Mouse (Mus musculus) limb, embryonic 14.5 days (tissue): ENCODE measurements around the gene Zfp109. TPM values are rescaled to one million over a fixed set of nuclear protein-coding genes. Genes with fewer than 3 reads are reported as not detected.

Experiments used
- ATAC-seq: fragments of 200-750 bp; cut with Nextera tagmentation; 2 replicates; pipeline ENCODE4 v1.8.0; 2017; ENCODE audit warnings: low read depth, moderate number of reproducible peaks, moderate TSS enrichment; ENCODE audit not compliant: low FRiP score
- DNase-seq: peaks from one replicate; pipeline ENCODE4 v3.0.0-alpha.2; 2015; ENCODE audit warnings: low spot score
- H3K27ac ChIP-seq: fragments of 300-500 bp; sonication (generic); replicated peaks from 2 replicates; pipeline ENCODE4 v1.5.1; 2014; ENCODE audit warnings: low read depth, mild to moderate bottlenecking, low read length, moderate library complexity, mixed read lengths
- H3K27me3 ChIP-seq: fragments of 300-500 bp; sonication (generic); 2 replicates; pipeline ENCODE4 v1.6.1; 2014; ENCODE audit warnings: low read length, mixed read lengths; ENCODE audit not compliant: control insufficient read depth, insufficient read depth
- H3K36me3 ChIP-seq: fragments of 300-500 bp; sonication (generic); 2 replicates; pipeline ENCODE4 v1.6.1; 2014; ENCODE audit warnings: mild to moderate bottlenecking, low read length, moderate library complexity, mixed read lengths; ENCODE audit not compliant: control insufficient read depth, insufficient read depth
- H3K4me1 ChIP-seq: fragments of 300-500 bp; sonication (generic); 2 replicates; pipeline ENCODE4 v1.6.1; 2014; ENCODE audit warnings: antibody characterized with exemption, low read length, mixed read lengths; ENCODE audit not compliant: control insufficient read depth, insufficient read depth
- H3K4me2 ChIP-seq: fragments of 300-500 bp; sonication (generic); replicated peaks from 2 replicates; pipeline ENCODE4 v1.6.1; 2014; ENCODE audit warnings: low read depth, mild to moderate bottlenecking, low read length, moderate library complexity; ENCODE audit not compliant: severe bottlenecking
- H3K4me3 ChIP-seq: fragments of 300-500 bp; sonication (generic); replicated peaks from 2 replicates; pipeline ENCODE4 v1.5.1; 2014; ENCODE audit warnings: low read length
- H3K9ac ChIP-seq: fragments of 300-500 bp; sonication (generic); 2 replicates; pipeline ENCODE4 v1.6.1; 2014; ENCODE audit warnings: mild to moderate bottlenecking, low read depth, low read length, moderate library complexity; ENCODE audit not compliant: severe bottlenecking
- H3K9me3 ChIP-seq: fragments of 300-500 bp; sonication (generic); 2 replicates; pipeline ENCODE4 v1.6.1; 2016; ENCODE audit warnings: low read length; ENCODE audit not compliant: control insufficient read depth
- POLR2A ChIP-seq: fragments of 200-500 bp; IDR thresholded peaks from 2 replicates; pipeline ENCODE4 v1.8.0; 2012; ENCODE audit warnings: inconsistent platforms, mild to moderate bottlenecking, moderate library complexity, borderline replicate concordance; ENCODE audit not compliant: insufficient read depth, insufficient read length; ENCODE audit errors: extremely low read depth
- WGBS: fragments of 180-500 bp; shearing (Covaris S2); extraction: QIAGEN DNeasy Blood & Tissue Kit; methylation state at CpG from one replicate; pipeline ENCODE4 v1.1.7; 2014; 5-methylcytosine and 5-hydroxymethylcytosine counted together
- polyA plus RNA-seq, 2 experiments: library from polyadenylated mRNA; depleted of rRNA in 1 of 2; stranded (reverse) in 1 of 2; unstranded in 1 of 2; fragments of >200 nt; fragmentation: Nextera tagmentation in 1 of 2; extraction: Ambion mirVana in 1 of 2; gene quantifications; 2 replicates each; pipeline versions ENCODE4 v1.2.1 to v1.2.3; 2012 to 2014

The Zfp109 gene
- polyA plus RNA-seq, 2 experiments = 3.7 to 4.7 TPM

GRCm38 (mm10) chr7:24253779-24254615, 16.6 kb upstream of the Zfp109 start:
- no peak for TF ChIP-seq POLR2A
- H3K9me3 ChIP-seq = no peaks in the 10 kb centered on the region
- H3K4me2 ChIP-seq = peak overlapping the region; percentile 44
- peak overlapping the region; percentile 49 for H3K4me3 ChIP-seq
- 0 out of 2 replicates have a peak, but pooled peaks cover 2% of the 10 kb centered on the region for H3K4me1 ChIP-seq
- WGBS = 61% methylated on average over 9 of the region's 9 CpGs
- H3K9ac ChIP-seq = peak overlapping the region; percentile 65; the same call in 1 of the 2 replicates
- no peak for DNase-seq
- peak overlapping the region; percentile 52; the same call in 1 of the 2 replicates for H3K27ac ChIP-seq
- 0 out of 2 replicates have a peak, but pooled peaks have one; percentile 9 for ATAC-seq
- H3K27me3 ChIP-seq = no peaks in the 10 kb centered on the region
- no peaks in the 10 kb centered on the region for H3K36me3 ChIP-seq

- Histone ChIP-seq H3K9me3 (no peaks in the 10 kb centered on the region), H3K4me1 (no peaks in the 10 kb centered on the region), H3K4me3 (no peak within 1 kb of the TSS), H3K27me3 (no peaks in the 10 kb centered on the region), H3K4me2 (no peak within 1 kb of the TSS), H3K36me3 (no peaks in the 10 kb centered on the region), H3K9ac (no peak within 1 kb of the TSS), H3K27ac (no peak within 1 kb of the TSS)
- WGBS = 78% methylated on average over 5 of the region's 5 CpGs
- TF ChIP-seq POLR2A = no peak
- DNase-seq = no peak
- no peak for ATAC-seq
Observed at GRCm38 (mm10) chr7:24211343-24211742, 26.0 kb downstream of the Zfp109 start, which contains the start of gene Zfp111. Gene Zfp111, minus strand, starts transcription at chr7:24211443.

- no peak overlapping the region for H3K4me2 ChIP-seq
- H3K27me3 ChIP-seq = no peaks in the 10 kb centered on the region
- no peak overlapping the region for H3K4me3 ChIP-seq
- no peak overlapping the region for H3K27ac ChIP-seq
- no peak overlapping the region for H3K9ac ChIP-seq
- peaks cover 4% of the 10 kb centered on the region; the same call in 1 of the 2 replicates for H3K36me3 ChIP-seq
- no peak for TF ChIP-seq POLR2A
- DNase-seq = no peak
- 67% methylated on average over 2 of the region's 2 CpGs for WGBS
- H3K9me3 ChIP-seq = no peaks in the 10 kb centered on the region
- no peak for ATAC-seq
- no peaks in the 10 kb centered on the region for H3K4me1 ChIP-seq
Observed at GRCm38 (mm10) chr7:24210296-24210695, 27.1 kb downstream of the Zfp109 start.

- Histone ChIP-seq H3K4me3 (peak overlapping the region; percentile 66), H3K27me3 (no peaks in the 10 kb centered on the region), H3K9me3 (no peaks in the 10 kb centered on the region), H3K9ac (peak overlapping the region; percentile 91), H3K4me1 (no peaks in the 10 kb centered on the region), H3K4me2 (peak overlapping the region; percentile 60), H3K27ac (no peak overlapping the region), H3K36me3 (peaks cover 22% of the 10 kb centered on the region)
- no peak for TF ChIP-seq POLR2A
- no peak for DNase-seq
- ATAC-seq = no peak
- 59% methylated on average over 7 of the region's 7 CpGs for WGBS
Observed at GRCm38 (mm10) chr7:24208282-24208886, 29.0 kb downstream of the Zfp109 start.

GRCm38 (mm10) chr7:24207488-24208261, 29.7 kb downstream of the Zfp109 start:
- Histone ChIP-seq H3K4me2 (peak overlapping the region; percentile 60), H3K27me3 (no peaks in the 10 kb centered on the region), H3K9me3 (no peaks in the 10 kb centered on the region), H3K27ac (peak overlapping the region; percentile 81), H3K36me3 (peaks cover 26% of the 10 kb centered on the region), H3K4me1 (no peaks in the 10 kb centered on the region), H3K9ac (peak overlapping the region; percentile 91), H3K4me3 (peak overlapping the region; percentile 66)
- peak; percentile 91 for ATAC-seq
- TF ChIP-seq POLR2A = no peak
- WGBS = 16% methylated on average over 23 of the region's 24 CpGs
- peak; percentile 96 for DNase-seq
